Mouse (Mus musculus): ENCODE results near the gene Olfr1086. TPM values are rescaled to one million over a fixed set of nuclear protein-coding genes. Genes with fewer than 3 reads are reported as not detected.
"Not testable (repeated sequence)": the region's sequence is repeated elsewhere in the genome, so short reads cannot be mapped to it uniquely, and the experiment has no call there.

The Olfr1086 gene
- not detected in 2 replicates for polyA plus RNA-seq (2015; fragmentation: Nextera tagmentation; extraction: Ambion mirVana)

DNA sequence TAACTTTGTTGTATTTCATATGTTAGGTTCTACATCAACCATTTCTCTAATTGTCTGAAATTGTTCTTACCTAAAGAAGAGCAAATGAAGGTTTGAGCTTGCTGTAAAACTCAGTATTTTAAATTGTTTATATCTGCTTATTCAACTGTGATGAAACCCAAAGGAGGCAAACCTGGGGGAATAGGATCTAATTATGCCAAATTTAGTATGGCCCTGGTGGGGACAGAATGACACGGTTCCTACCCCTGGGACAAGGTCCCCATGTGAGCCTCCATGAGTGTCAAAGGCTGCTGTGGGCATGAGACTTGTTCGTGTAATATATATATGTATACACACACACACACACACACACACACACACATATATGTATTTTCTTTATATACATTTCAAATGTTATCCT lies at the start of gene Olfr1086:
Gene Olfr1086, minus strand, starts transcription at position 101 of the 400 bp plus-strand sequence.
- H3K27ac ChIP-seq = no peak within 1 kb of the TSS
- no peaks in the 10 kb centered on the region for H3K36me3 ChIP-seq (ENCODE audit: insufficient read depth, low read length)
- no peaks in the 10 kb centered on the region for H3K9me3 ChIP-seq (replicated peaks; ENCODE audit: low read length)
- no peak for TF ChIP-seq CTCF (IDR thresholded peaks at IDR 0.05; ENCODE audit: low read depth)
- no peaks in the 10 kb centered on the region for H3K27me3 ChIP-seq (ENCODE audit: insufficient read depth, low read length)
- no peak within 1 kb of the TSS for H3K9ac ChIP-seq (ENCODE audit: low read depth, low read length)
- DNase-seq (ENCODE audit: low spot score) (no peak), ATAC-seq (replicated peaks; ENCODE audit: low FRiP score, low read depth) (no peak)
- H3K4me2 ChIP-seq (ENCODE audit: low read length) = no peak within 1 kb of the TSS
- WGBS = 78% methylated on average over 2 of the region's 2 CpGs
- H3K4me3 ChIP-seq (replicated peaks; ENCODE audit: low read depth, low read length) = no peak within 1 kb of the TSS
- no peaks in the 10 kb centered on the region for H3K4me1 ChIP-seq (replicated peaks; ENCODE audit: insufficient read depth, low read length)

DNA sequence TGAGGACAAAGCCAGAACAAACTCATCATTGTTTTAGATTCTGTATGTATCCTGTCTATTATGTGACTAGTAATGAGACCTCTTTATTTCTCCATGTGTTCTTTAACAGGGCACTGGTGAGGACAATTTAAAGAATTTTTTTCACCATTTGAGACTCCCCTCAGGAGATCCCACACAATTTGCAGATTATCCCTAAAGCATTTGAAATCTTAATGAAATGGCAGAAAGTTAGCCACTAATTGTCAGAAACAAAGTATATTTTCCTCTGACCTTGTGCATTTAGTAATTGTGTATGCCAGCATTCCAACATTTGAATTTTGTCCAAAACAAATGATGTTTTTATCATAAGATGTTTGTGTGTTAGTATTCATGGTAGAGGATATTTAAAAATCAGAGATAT lies 18.4 kb upstream of the Olfr1086 start, which contains the start of gene Olfr1087:
Gene Olfr1087, minus strand, starts transcription at position 101 of the 400 bp plus-strand sequence.
- H3K9ac ChIP-seq (ENCODE audit: low read depth, low read length) = no peak within 1 kb of the TSS
- no peaks in the 10 kb centered on the region for H3K36me3 ChIP-seq (ENCODE audit: insufficient read depth, low read length)
- DNase-seq (ENCODE audit: low spot score) (no peak), ATAC-seq (replicated peaks; ENCODE audit: low FRiP score, low read depth) (no peak)
- H3K27me3 ChIP-seq (ENCODE audit: insufficient read depth, low read length) = no peaks in the 10 kb centered on the region
- no peaks in the 10 kb centered on the region for H3K9me3 ChIP-seq (replicated peaks; ENCODE audit: low read length)
- TF ChIP-seq CTCF (IDR thresholded peaks at IDR 0.05; ENCODE audit: low read depth) = no peak
- no peak within 1 kb of the TSS for H3K4me2 ChIP-seq (ENCODE audit: low read length)
- no peak within 1 kb of the TSS for H3K4me3 ChIP-seq (replicated peaks; ENCODE audit: low read depth, low read length)
- H3K27ac ChIP-seq = no peak within 1 kb of the TSS
- H3K4me1 ChIP-seq (replicated peaks; ENCODE audit: insufficient read depth, low read length) = no peaks in the 10 kb centered on the region

DNA sequence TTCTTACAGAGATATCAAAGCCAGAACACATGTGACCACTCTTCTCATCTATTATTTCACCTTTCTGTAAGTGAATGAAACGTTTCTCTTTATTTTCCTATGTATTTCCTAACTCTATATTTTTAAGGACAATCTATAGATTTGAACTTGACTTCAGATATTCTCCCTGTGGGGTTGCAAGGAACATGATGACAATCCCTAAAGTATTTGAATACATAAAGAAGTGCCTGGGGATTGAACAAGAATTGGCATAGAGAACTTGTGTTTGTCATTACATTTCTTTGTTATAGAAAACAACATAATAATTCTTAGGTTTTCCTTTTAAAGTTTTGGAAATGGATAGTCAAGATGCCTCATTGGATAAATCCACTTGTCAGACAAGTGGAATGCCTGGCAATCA lies 18.0 kb downstream of the Olfr1086 start, which contains the start of gene Olfr1085:
Gene Olfr1085, minus strand, starts transcription at position 101 of the 400 bp plus-strand sequence.
- Histone ChIP-seq H3K9ac (ENCODE audit: low read depth, low read length) (no peak within 1 kb of the TSS), H3K27me3 (ENCODE audit: insufficient read depth, low read length) (no peaks in the 10 kb centered on the region), H3K4me1 (replicated peaks; ENCODE audit: insufficient read depth, low read length) (no peaks in the 10 kb centered on the region), H3K9me3 (replicated peaks; ENCODE audit: low read length) (no peaks in the 10 kb centered on the region), H3K4me2 (ENCODE audit: low read length) (no peak within 1 kb of the TSS), H3K27ac (no peak within 1 kb of the TSS), H3K36me3 (ENCODE audit: insufficient read depth, low read length) (no peaks in the 10 kb centered on the region), H3K4me3 (replicated peaks; ENCODE audit: low read depth, low read length) (no peak within 1 kb of the TSS)
- no peak for TF ChIP-seq CTCF (IDR thresholded peaks at IDR 0.05; ENCODE audit: low read depth)
- DNase-seq (ENCODE audit: low spot score) (no peak), ATAC-seq (replicated peaks; ENCODE audit: low FRiP score, low read depth) (no peak)
- WGBS = 24% methylated on average over 1 of the region's 1 CpGs

DNA sequence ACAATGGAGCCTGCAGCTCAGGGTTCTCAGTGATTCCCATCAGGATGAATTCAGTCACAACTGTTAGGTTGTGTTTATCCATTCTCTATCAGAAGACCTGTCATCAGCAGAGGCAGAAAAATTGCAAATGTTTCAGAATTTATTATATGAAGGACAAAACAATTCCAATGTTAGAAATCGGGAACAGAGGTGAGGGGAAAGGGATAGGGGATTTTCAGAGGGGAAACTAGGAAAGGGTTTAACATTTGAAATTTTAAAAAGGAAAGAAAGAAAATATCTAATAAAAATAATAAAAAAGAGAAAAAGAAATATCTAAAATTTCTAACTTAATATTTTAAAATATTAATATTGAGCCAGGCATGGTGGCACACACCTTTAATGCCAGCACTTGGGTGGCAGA lies 40.3 kb downstream of the Olfr1086 start, which contains the start of gene Olfr1084:
Gene Olfr1084, minus strand, starts transcription at position 101 of the 400 bp plus-strand sequence.
- H3K36me3 ChIP-seq (ENCODE audit: insufficient read depth, low read length); DNase-seq (ENCODE audit: low spot score); H3K27me3 ChIP-seq (ENCODE audit: insufficient read depth, low read length); ATAC-seq (replicated peaks; ENCODE audit: low FRiP score, low read depth); H3K4me3 ChIP-seq (replicated peaks; ENCODE audit: low read depth, low read length); H3K4me1 ChIP-seq (replicated peaks; ENCODE audit: insufficient read depth, low read length); H3K9me3 ChIP-seq (replicated peaks; ENCODE audit: low read length); H3K4me2 ChIP-seq (ENCODE audit: low read length); H3K27ac ChIP-seq; H3K9ac ChIP-seq (ENCODE audit: low read depth, low read length): not testable (repeated sequence)
- WGBS = 73% methylated on average over 1 of the region's 1 CpGs

Other genes with a start within 250 kb of the Olfr1086 start
- not detected in 2 replicates for gene Olfr1065, start 229.5 kb downstream of the Olfr1086 start, polyA plus RNA-seq (2015; fragmentation: Nextera tagmentation; extraction: Ambion mirVana)
- not detected in 2 replicates for gene Olfr1066, start 223.8 kb downstream of the Olfr1086 start, polyA plus RNA-seq (2015; fragmentation: Nextera tagmentation; extraction: Ambion mirVana)
- not detected in 2 replicates for gene Olfr228, start 192.7 kb downstream of the Olfr1086 start, polyA plus RNA-seq (2015; fragmentation: Nextera tagmentation; extraction: Ambion mirVana)
- gene Olfr1076, start 171.6 kb downstream of the Olfr1086 start, polyA plus RNA-seq (2015; fragmentation: Nextera tagmentation; extraction: Ambion mirVana) = not detected in 2 replicates
- not detected in 2 replicates for gene Olfr1079, start 137.6 kb downstream of the Olfr1086 start, polyA plus RNA-seq (2015; fragmentation: Nextera tagmentation; extraction: Ambion mirVana)
- not detected in 2 replicates for gene Olfr1080, start 121.9 kb downstream of the Olfr1086 start, polyA plus RNA-seq (2015; fragmentation: Nextera tagmentation; extraction: Ambion mirVana)
- gene Olfr1082, start 81.1 kb downstream of the Olfr1086 start, polyA plus RNA-seq (2015; fragmentation: Nextera tagmentation; extraction: Ambion mirVana) = not detected in 2 replicates
- gene Olfr1084, start 40.4 kb downstream of the Olfr1086 start, polyA plus RNA-seq (2015; fragmentation: Nextera tagmentation; extraction: Ambion mirVana) = not detected in 2 replicates
- not detected in 2 replicates for gene Olfr1085, start 18.1 kb downstream of the Olfr1086 start, polyA plus RNA-seq (2015; fragmentation: Nextera tagmentation; extraction: Ambion mirVana)
- not detected in 2 replicates for gene Olfr1087, start 18.3 kb upstream of the Olfr1086 start, polyA plus RNA-seq (2015; fragmentation: Nextera tagmentation; extraction: Ambion mirVana)
- gene Olfr1089, start 53.6 kb upstream of the Olfr1086 start, polyA plus RNA-seq (2015; fragmentation: Nextera tagmentation; extraction: Ambion mirVana) = not detected in 2 replicates
- gene Olfr1090, start 78.9 kb upstream of the Olfr1086 start, polyA plus RNA-seq (2015; fragmentation: Nextera tagmentation; extraction: Ambion mirVana) = not detected in 2 replicates
- not detected in 2 replicates for gene Olfr1093, start 102.4 kb upstream of the Olfr1086 start, polyA plus RNA-seq (2015; fragmentation: Nextera tagmentation; extraction: Ambion mirVana)
- gene Olfr141, start 129.9 kb upstream of the Olfr1086 start, polyA plus RNA-seq (2015; fragmentation: Nextera tagmentation; extraction: Ambion mirVana) = not detected in 2 replicates
- not detected in 2 replicates for gene Olfr1094, start 144.6 kb upstream of the Olfr1086 start, polyA plus RNA-seq (2015; fragmentation: Nextera tagmentation; extraction: Ambion mirVana)
- not detected in 2 replicates for gene Olfr1095, start 171.6 kb upstream of the Olfr1086 start, polyA plus RNA-seq (2015; fragmentation: Nextera tagmentation; extraction: Ambion mirVana)
- gene Gm13723, start 194.7 kb upstream of the Olfr1086 start, polyA plus RNA-seq (2015; fragmentation: Nextera tagmentation; extraction: Ambion mirVana) = not detected in 2 replicates
- gene Olfr1097, start 212.1 kb upstream of the Olfr1086 start, polyA plus RNA-seq (2015; fragmentation: Nextera tagmentation; extraction: Ambion mirVana) = not detected in 2 replicates
- gene Olfr1098, start 244.5 kb upstream of the Olfr1086 start, polyA plus RNA-seq (2015; fragmentation: Nextera tagmentation; extraction: Ambion mirVana) = not detected in 2 replicates